Mouse (Mus musculus): ENCODE measurements at regions not wholly inside any gene's neighbourhood (a gene's known extent, or its start where the extent isn't known, plus 50 kb on each side); places are given as distances from the start of the nearest gene placed in this dataset.

- TF ChIP-seq EP300 (optimal IDR thresholded peaks at IDR 0.05) = no peak
- TF ChIP-seq CTCF (IDR thresholded peaks at IDR 0.05; ENCODE audit: low read depth) = peak; percentile 81
Measured at GRCm38 (mm10) chr10:42070611-42071403, 52.6 kb upstream of the Armc2 start.

Data from stomach, postnatal 0 days (tissue).